Mouse (Mus musculus): ENCODE data around the gene Plxnb3. TPM values are rescaled to one million over a fixed set of nuclear protein-coding genes. Genes with fewer than 3 reads are reported as not detected.
"Not testable (repeated sequence)": the region's sequence is repeated elsewhere in the genome, so short reads cannot be mapped to it uniquely, and the experiment has no call there.

Plxnb3 gene
- total and polyA plus RNA-seq, 2 experiments from 2014 or later, result 0.31 to 0.67 TPM

DNA sequence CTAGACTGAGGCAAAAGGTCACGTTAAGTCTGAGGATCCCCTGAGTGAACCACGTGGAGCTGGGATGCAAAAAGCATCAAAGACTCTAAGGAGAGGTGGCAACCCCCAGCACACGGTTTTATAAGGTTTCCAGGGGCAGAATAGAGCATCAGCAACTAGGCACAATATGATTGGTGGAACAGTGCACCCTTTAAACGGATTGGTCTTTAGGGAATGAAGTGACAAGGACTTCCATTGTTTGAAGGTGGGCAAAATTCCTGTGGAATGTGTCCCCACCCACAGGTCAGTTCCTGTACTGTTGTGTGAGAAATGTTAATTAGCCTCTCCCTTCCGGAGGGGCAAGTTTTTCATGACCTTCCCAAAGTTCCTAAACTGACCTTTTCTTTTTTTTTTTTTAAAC is 17.7 kb upstream of the Plxnb3 start:
- H3K9ac ChIP-seq (replicated peaks; ENCODE audit: low read depth, low read length), result no peak overlapping the region
- no peak overlapping the region for H3K4me3 ChIP-seq (ENCODE audit: low read depth, low read length)
- no peak overlapping the region for H3K27ac ChIP-seq (ENCODE audit: low read depth)
- no peaks in the 10 kb centered on the region; the same call in none of the 2 replicates for H3K36me3 ChIP-seq (replicated peaks; ENCODE audit: control insufficient read depth, insufficient read depth, low read length)
- 58% methylated on average over 5 of the region's 5 CpGs for WGBS
- no peaks in the 10 kb centered on the region for H3K9me3 ChIP-seq (replicated peaks; ENCODE audit: control insufficient read depth, low read length)
- H3K27me3 ChIP-seq (ENCODE audit: control insufficient read depth, insufficient read depth, low read length), result no peaks in the 10 kb centered on the region
- TF ChIP-seq EP300 (IDR thresholded peaks at IDR 0.05; ENCODE audit: low read depth) (no peak), CTCF (IDR thresholded peaks at IDR 0.05; ENCODE audit: low read depth) (no peak)
- H3K4me1 ChIP-seq (ENCODE audit: control insufficient read depth, insufficient read depth), result no peaks in the 10 kb centered on the region
- ATAC-seq (ENCODE audit: insufficient read depth, low read depth), result no peak
- no peak overlapping the region for H3K4me2 ChIP-seq (ENCODE audit: low read depth, low read length)
- DNase-seq (ENCODE audit: low spot score), result no peak

DNA sequence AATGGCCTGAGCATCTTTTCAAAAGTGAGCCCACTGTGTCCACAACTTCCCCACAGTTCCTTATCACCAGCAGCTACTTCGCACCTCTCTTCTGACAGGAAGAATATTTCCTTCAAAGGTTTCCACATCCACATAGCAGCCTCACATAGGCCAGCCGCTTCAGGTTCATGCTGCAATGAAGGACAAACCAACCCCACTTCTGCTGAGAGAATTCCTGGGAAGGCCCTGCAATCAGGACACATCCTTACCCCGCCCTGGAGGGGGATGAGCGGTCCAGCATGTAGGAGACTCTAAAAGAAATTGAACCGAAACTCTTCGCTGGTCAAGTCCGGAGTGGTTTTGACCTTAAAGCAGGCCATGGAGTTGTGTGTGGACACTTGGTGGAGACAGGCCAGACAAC is 17.0 kb upstream of the Plxnb3 start:
- H3K27ac ChIP-seq (ENCODE audit: low read depth); H3K36me3 ChIP-seq (replicated peaks; ENCODE audit: control insufficient read depth, insufficient read depth, low read length); ATAC-seq (ENCODE audit: insufficient read depth, low read depth); H3K4me3 ChIP-seq (ENCODE audit: low read depth, low read length); DNase-seq (ENCODE audit: low spot score); H3K9ac ChIP-seq (replicated peaks; ENCODE audit: low read depth, low read length); H3K27me3 ChIP-seq (ENCODE audit: control insufficient read depth, insufficient read depth, low read length); H3K4me2 ChIP-seq (ENCODE audit: low read depth, low read length); H3K9me3 ChIP-seq (replicated peaks; ENCODE audit: control insufficient read depth, low read length); H3K4me1 ChIP-seq (ENCODE audit: control insufficient read depth, insufficient read depth): not testable (repeated sequence)
- 87% methylated on average over 7 of the region's 7 CpGs for WGBS

DNA sequence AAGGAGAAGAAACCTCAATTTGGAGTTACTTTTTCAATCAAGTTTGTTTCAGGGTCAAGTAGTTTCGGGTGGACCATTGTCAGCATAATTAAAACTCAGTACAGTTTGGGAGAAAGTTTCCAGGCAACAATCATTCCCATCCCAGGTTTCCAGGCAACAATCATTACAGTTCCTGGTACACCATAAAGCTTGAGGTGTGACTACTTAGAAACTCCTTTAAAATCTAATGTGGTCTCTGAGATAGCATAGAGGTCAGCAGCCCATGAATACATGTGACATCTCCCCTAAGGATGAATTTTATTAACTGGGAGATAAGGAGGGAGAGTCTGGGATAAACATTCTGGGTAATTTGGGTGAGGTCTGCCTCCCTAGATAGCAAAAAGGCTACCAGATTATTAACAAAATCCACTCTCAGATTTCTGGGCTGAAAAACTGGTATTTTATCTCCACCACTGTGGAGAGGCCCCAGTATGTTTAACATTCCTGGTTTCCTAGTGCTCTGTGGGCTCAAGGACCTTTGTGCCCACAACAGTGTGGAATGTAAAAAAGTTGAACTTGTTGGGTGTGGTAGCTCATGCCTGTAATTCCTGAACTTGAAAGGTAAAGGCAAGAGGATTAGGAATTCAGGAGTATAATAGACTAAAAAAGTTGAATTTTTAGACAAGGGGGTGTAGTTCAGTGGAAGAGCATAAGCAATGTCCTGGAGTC is 12.0 kb upstream of the Plxnb3 start:
- no peak overlapping the region for H3K27ac ChIP-seq (ENCODE audit: low read depth)
- TF ChIP-seq EP300 (IDR thresholded peaks at IDR 0.05; ENCODE audit: low read depth) (no peak), CTCF (IDR thresholded peaks at IDR 0.05; ENCODE audit: low read depth) (no peak)
- 40% methylated on average over 1 of the region's 1 CpGs for WGBS
- no peaks in the 10 kb centered on the region for H3K9me3 ChIP-seq (replicated peaks; ENCODE audit: control insufficient read depth, low read length)
- no peaks in the 10 kb centered on the region for H3K36me3 ChIP-seq (replicated peaks; ENCODE audit: control insufficient read depth, insufficient read depth, low read length)
- H3K27me3 ChIP-seq (ENCODE audit: control insufficient read depth, insufficient read depth, low read length), result no peaks in the 10 kb centered on the region
- H3K4me3 ChIP-seq (ENCODE audit: low read depth, low read length), result no peak overlapping the region
- ATAC-seq (ENCODE audit: insufficient read depth, low read depth) (no peak), DNase-seq (ENCODE audit: low spot score) (no peak)
- H3K4me2 ChIP-seq (ENCODE audit: low read depth, low read length), result no peak overlapping the region
- H3K4me1 ChIP-seq (ENCODE audit: control insufficient read depth, insufficient read depth), result no peaks in the 10 kb centered on the region
- no peak overlapping the region for H3K9ac ChIP-seq (replicated peaks; ENCODE audit: low read depth, low read length)

DNA sequence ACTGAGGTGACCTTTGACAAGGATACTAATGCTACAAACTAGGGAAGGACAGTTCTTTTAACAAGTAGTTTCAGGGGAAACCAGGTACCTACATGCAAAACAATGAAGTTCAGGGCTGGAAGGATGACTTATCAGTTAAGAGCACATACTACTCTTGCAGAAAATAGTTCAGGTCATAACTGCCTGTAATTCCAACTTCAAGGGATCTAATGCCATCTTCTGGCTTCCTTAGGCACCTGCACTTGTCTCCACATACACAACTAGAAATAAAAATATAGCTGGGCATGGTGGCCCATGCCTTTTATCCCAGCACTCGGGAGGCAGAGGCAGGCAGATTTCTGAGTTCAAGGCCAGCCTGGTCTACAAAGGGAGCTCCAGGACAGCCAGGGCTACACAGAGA is 7.9 kb upstream of the Plxnb3 start:
- Histone ChIP-seq H3K27me3 (ENCODE audit: control insufficient read depth, insufficient read depth, low read length) (no peaks in the 10 kb centered on the region), H3K4me2 (ENCODE audit: low read depth, low read length) (no peak overlapping the region), H3K4me3 (ENCODE audit: low read depth, low read length) (no peak overlapping the region), H3K36me3 (replicated peaks; ENCODE audit: control insufficient read depth, insufficient read depth, low read length) (no peaks in the 10 kb centered on the region), H3K4me1 (ENCODE audit: control insufficient read depth, insufficient read depth) (no peaks in the 10 kb centered on the region), H3K9ac (replicated peaks; ENCODE audit: low read depth, low read length) (no peak overlapping the region), H3K27ac (ENCODE audit: low read depth) (no peak overlapping the region), H3K9me3 (replicated peaks; ENCODE audit: control insufficient read depth, low read length) (no peaks in the 10 kb centered on the region)
- ATAC-seq (ENCODE audit: insufficient read depth, low read depth) (no peak), DNase-seq (ENCODE audit: low spot score) (no peak)
- TF ChIP-seq CTCF (IDR thresholded peaks at IDR 0.05; ENCODE audit: low read depth) (no peak), EP300 (IDR thresholded peaks at IDR 0.05; ENCODE audit: low read depth) (no peak)
- 88% methylated on average over 1 of the region's 1 CpGs for WGBS

DNA sequence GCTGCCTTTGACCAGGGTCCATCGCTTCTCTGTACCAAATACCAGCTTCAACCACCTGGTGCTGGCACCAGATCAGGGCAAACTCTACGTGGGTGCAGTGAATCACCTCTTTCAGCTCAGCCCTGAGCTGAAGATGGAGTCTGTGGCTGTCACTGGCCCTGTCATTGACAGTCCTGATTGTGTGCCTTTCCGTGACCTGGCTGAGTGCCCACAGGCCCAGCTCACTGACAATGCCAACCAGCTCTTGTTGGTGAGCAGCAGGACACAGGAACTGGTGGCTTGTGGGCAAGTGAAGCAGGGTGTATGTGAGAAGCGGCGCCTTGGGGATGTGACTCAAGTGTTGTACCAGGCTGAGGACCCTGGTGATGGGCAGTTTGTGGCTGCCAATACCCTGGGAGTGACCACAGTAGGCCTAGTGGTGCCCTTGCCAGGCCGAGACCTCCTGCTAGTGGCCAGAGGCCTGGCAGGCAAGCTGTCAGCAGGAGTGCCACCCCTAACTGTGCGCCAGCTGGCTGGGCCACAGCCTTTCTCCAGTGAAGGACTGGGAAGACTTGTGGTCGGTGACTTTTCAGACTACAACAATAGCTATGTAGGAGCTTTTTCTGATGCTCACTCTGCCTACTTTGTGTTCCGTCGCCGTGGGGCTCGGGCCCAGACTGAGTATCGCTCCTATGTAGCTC is 1.9 kb downstream of the Plxnb3 start:
- Histone ChIP-seq H3K9me3 (replicated peaks; ENCODE audit: control insufficient read depth, low read length) (no peaks in the 10 kb centered on the region), H3K4me2 (ENCODE audit: low read depth, low read length) (no peak overlapping the region), H3K4me1 (ENCODE audit: control insufficient read depth, insufficient read depth) (no peaks in the 10 kb centered on the region), H3K4me3 (ENCODE audit: low read depth, low read length) (no peak overlapping the region), H3K9ac (replicated peaks; ENCODE audit: low read depth, low read length) (no peak overlapping the region), H3K27me3 (ENCODE audit: control insufficient read depth, insufficient read depth, low read length) (no peaks in the 10 kb centered on the region), H3K27ac (ENCODE audit: low read depth) (no peak overlapping the region), H3K36me3 (replicated peaks; ENCODE audit: control insufficient read depth, insufficient read depth, low read length) (no peaks in the 10 kb centered on the region)
- no peak for DNase-seq (ENCODE audit: low spot score)
- ATAC-seq (ENCODE audit: insufficient read depth, low read depth), result no peak
- TF ChIP-seq EP300 (IDR thresholded peaks at IDR 0.05; ENCODE audit: low read depth) (no peak), CTCF (IDR thresholded peaks at IDR 0.05; ENCODE audit: low read depth) (no peak)
- WGBS, result 74% methylated on average over 12 of the region's 13 CpGs

Data from heart, postnatal 0 days (tissue).